Mouse (Mus musculus) ovary, postnatal 36 days (tissue): ENCODE measurements around the gene Rasgef1a.

ENCODE experiments used
- DNase-seq: peaks from one replicate; pipeline ENCODE4 v3.0.0; 2022; ENCODE audit warnings: low spot score, mixed read lengths

Gene Rasgef1a

GRCm38 (mm10) chr6:118072176-118072575, 60.9 kb downstream of the Rasgef1a start:
- DNase-seq: no peak

GRCm38 (mm10) chr6:118074151-118074550, 62.9 kb downstream of the Rasgef1a start:
- DNase-seq: no peak

- no peak for DNase-seq
Measured at GRCm38 (mm10) chr6:118076256-118076655, 65.0 kb downstream of the Rasgef1a start.

GRCm38 (mm10) chr6:118076748-118077147, 65.5 kb downstream of the Rasgef1a start:
- no peak for DNase-seq

GRCm38 (mm10) chr6:118077421-118077820, 66.2 kb downstream of the Rasgef1a start:
- no peak for DNase-seq

GRCm38 (mm10) chr6:118078751-118079150, 67.5 kb downstream of the Rasgef1a start:
- DNase-seq: no peak

GRCm38 (mm10) chr6:118079292-118079691, 68.1 kb downstream of the Rasgef1a start:
- DNase-seq: no peak

- no peak for DNase-seq
Measured at GRCm38 (mm10) chr6:118079762-118080465, 68.7 kb downstream of the Rasgef1a start.

GRCm38 (mm10) chr6:118080711-118081110, 69.5 kb downstream of the Rasgef1a start:
- no peak for DNase-seq

- no peak for DNase-seq
Measured at GRCm38 (mm10) chr6:118082384-118082783, 71.1 kb downstream of the Rasgef1a start.

GRCm38 (mm10) chr6:118083608-118084007, 72.4 kb downstream of the Rasgef1a start:
- no peak for DNase-seq

- no peak for DNase-seq
Measured at GRCm38 (mm10) chr6:118084596-118084995, 73.4 kb downstream of the Rasgef1a start.

GRCm38 (mm10) chr6:118087955-118088354, 76.7 kb downstream of the Rasgef1a start:
- DNase-seq: no peak

- DNase-seq: no peak
Measured at GRCm38 (mm10) chr6:118088750-118089440, 77.7 kb downstream of the Rasgef1a start.

GRCm38 (mm10) chr6:118090827-118091226, 79.6 kb downstream of the Rasgef1a start:
- DNase-seq: no peak

GRCm38 (mm10) chr6:118097765-118098365, 86.6 kb downstream of the Rasgef1a start:
- DNase-seq: no peak

- DNase-seq: no peak
Measured at GRCm38 (mm10) chr6:118099311-118099802, 88.1 kb downstream of the Rasgef1a start.

- DNase-seq: no peak
Measured at GRCm38 (mm10) chr6:118111810-118112209, 100.6 kb downstream of the Rasgef1a start.

- DNase-seq: no peak
Measured at GRCm38 (mm10) chr6:118122767-118123166, 111.5 kb downstream of the Rasgef1a start.

- no peak for DNase-seq
Measured at GRCm38 (mm10) chr6:118126577-118126976, 115.3 kb downstream of the Rasgef1a start.

GRCm38 (mm10) chr6:118127198-118127597, 116.0 kb downstream of the Rasgef1a start:
- DNase-seq: no peak

- DNase-seq: no peak
Measured at GRCm38 (mm10) chr6:118127827-118128487, 116.7 kb downstream of the Rasgef1a start.
